Mouse (Mus musculus) liver, adult 2 months (tissue): Measurements from ENCODE around the gene Dnajc30.

Experiments
- CTCF ChIP-seq: fragments of 200-500 bp; IDR thresholded peaks from 2 replicates; pipeline ENCODE4 v1.5.1; 2011; ENCODE audit warnings: low read depth, low read length, control low read depth
- POLR2A ChIP-seq: fragments of 200-500 bp; IDR thresholded peaks from 2 replicates; pipeline ENCODE4 v1.6.1; 2011; ENCODE audit warnings: low read length, control low read depth; ENCODE audit not compliant: insufficient read depth; ENCODE audit errors: extremely low read depth

- no peak for TF ChIP-seq CTCF
- no peak for TF ChIP-seq POLR2A
Observed at GRCm38 (mm10) chr5:135072720-135073119, 8.7 kb downstream of the Dnajc30 start.
